Mouse (Mus musculus) embryo, embryonic 11 days (tissue): ENCODE measurements at regions not wholly inside any gene's neighbourhood (a gene's known extent, or its start where the extent isn't known, plus 50 kb on each side); places are given as distances from the start of the nearest gene placed in this dataset.
A peak's percentile ranks its signal among the peaks of the same experiment; 100 is the strongest.

Experiments
- DNase-seq: peaks from one replicate; pipeline ENCODE4 v3.0.0-alpha.2; 2015

DNA sequence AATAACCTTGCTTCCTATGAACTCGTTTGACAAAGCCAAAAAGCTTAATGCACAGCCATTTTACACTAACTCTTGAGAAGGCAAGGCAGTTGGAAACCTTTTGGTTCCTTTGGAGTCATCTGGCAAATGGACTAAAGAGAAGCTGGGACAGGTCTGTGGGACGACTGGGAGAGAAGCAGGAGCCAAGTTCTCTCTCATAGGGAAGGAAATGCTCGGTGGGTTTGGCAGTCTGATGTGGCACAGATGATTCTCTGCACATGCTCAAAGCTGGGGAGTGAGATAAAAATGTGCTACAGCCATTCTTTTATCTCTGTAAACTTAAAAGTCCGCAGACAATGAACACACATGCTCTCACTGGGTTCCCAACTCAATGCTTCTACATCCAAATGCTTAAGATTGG, 556.2 kb downstream of the Epha4 start:
- DNase-seq, result no peak

DNA sequence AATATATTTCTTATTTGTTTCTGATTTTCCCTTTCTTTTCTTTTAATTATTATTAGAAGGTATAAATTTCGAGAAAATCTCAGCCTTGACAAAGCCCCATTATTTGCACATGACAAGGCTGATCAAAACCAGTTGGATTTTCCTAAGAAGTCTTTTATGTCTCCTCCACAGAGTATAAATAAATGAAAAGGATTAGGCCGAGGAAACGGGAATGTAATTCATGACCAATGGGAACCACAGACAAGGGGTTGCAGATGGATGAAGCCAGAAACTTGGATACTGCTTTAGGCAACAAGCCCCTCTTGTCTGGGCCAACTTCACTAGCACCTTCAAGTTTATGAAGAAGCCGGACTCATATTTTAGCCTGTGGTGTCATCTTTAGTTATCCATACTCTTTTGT, 542.4 kb downstream of the Epha4 start:
- peak; percentile 44 for DNase-seq

- peak; percentile 44 for DNase-seq
These were observed 539.6 kb downstream of the Epha4 start for GRCm38 (mm10) chr1:76975077-76975945.

- no peak for DNase-seq
These were observed 534.3 kb downstream of the Epha4 start for GRCm38 (mm10) chr1:76980498-76981152.

DNA sequence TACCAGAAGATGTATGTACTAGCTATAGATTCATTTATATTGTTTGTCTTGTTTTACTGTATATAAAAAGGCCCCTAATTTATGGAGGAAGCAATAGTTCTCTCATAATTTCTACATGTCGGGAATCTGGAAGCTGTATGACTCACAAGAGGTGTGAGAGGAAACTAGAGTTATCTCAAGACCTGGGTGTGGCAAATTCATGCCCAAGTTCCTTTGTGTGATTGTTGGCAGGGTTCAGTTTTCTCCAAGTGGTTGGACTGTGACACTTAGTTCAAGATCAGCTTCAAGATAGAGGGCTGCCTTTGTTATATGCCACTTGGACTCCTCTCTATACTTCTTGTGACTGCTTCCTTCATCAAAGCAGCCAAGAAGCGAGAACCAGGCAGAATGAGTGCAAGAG, 521.1 kb downstream of the Epha4 start:
- DNase-seq, result no peak

GRCm38 (mm10) chr1:77008001-77008400, 506.9 kb downstream of the Epha4 start:
- DNase-seq, result no peak

- no peak for DNase-seq
These were observed 504.2 kb downstream of the Epha4 start for GRCm38 (mm10) chr1:77010608-77011214.

- DNase-seq, result no peak
These were observed 487.2 kb downstream of the Epha4 start for GRCm38 (mm10) chr1:77027656-77028055.

- DNase-seq, result no peak
These were observed 486.7 kb downstream of the Epha4 start for GRCm38 (mm10) chr1:77028216-77028615.

- no peak for DNase-seq
These were observed 485.8 kb downstream of the Epha4 start for GRCm38 (mm10) chr1:77029091-77029490.

DNA sequence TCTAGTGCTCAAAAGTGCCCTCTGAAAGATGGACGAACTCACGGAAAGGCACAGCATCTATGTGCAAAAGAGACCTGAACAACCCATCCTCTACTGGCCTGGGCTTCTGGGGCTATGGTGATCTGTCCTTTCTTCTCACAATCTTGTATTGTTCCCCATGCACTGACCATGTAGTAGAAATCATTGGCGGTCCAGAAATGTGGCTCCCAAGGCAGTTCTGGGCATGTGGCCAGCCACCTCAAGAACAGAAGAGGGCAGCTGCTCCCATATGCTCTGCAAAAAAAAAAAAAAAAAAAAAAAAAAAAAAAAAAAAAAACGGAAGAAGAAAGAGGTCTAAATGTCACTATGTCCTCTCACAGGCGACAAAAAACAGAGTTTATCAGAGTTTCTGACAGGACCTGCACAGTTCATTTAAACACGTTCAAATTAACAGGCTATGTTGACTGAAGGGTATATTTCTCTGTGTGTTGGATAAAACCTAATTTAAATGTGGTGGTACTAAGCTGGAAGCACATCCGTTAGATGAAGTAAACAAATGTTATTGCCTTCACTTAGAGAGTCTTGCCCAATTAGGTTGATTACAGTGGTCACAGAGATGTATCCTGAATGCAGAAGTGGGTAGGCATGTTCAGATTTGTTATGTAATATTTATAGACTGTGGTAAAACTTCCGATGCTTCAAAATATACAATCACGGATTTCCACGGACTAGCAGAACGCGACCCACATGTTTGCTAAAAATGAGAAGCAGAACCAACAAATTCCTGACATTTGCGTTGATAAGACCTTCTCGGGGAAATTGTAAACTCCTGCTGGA, 470.9 kb downstream of the Epha4 start:
- no peak for DNase-seq

DNA sequence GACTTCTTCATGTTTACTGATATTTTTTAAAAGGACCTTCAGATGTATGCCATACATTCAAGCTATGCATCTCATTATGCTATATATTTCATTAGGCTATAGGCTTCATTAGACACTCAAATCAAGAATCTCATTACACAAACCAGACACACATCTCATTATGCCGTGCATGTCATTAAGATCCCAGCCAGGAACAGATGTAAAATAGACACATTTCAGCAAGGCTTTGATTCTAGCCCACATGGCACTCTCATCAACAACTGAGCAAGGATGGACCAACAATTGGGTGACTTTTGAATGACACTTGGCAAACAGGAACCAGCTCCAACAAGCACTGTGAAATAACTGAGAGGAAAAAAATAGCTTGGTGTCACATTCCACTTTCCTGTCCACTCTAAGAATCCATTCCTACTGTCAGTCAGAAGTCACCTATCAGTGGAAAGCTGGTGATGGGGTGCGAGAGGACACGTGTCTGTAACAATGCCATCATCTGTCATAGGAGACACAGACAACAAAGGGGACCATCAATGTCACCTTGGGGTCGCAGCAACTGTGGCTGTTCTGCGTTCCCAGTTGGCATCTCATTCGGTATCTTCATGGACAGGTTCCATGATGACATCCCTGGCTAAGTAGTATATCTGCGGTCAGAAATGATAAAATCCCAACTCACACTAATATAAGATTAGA, 466.0 kb downstream of the Epha4 start:
- DNase-seq, result no peak

- peak; percentile 9 for DNase-seq
These were observed 463.6 kb downstream of the Epha4 start for GRCm38 (mm10) chr1:77051239-77051638.

- no peak for DNase-seq
These were observed 460.9 kb downstream of the Epha4 start for GRCm38 (mm10) chr1:77053837-77054540.

DNA sequence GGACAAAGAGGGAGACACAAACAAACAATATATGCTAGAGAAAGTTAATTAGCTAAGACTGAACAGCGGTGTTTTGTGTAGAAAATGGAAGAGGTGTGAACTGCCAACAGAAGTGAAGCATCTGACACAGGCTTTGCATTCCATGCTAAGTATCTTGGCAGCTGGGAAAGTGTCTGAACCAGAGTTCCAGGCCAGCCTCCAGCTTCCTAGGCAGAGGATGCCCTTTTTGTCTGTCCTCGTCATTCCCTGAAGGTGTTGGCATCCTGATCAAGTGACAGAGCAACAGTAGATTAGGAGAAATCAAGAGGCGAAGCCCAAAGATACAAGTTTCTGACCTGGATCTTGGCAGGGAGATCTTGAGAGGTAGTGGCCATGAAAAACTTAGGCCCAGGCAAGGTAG, 452.4 kb downstream of the Epha4 start:
- no peak for DNase-seq

- DNase-seq, result peak; percentile 33
These were observed 441.8 kb downstream of the Epha4 start for GRCm38 (mm10) chr1:77073071-77073470.

- no peak for DNase-seq
These were observed 439.7 kb downstream of the Epha4 start for GRCm38 (mm10) chr1:77074926-77075885.

- peak; percentile 33 for DNase-seq
These were observed 434.1 kb downstream of the Epha4 start for GRCm38 (mm10) chr1:77080767-77081166.

DNA sequence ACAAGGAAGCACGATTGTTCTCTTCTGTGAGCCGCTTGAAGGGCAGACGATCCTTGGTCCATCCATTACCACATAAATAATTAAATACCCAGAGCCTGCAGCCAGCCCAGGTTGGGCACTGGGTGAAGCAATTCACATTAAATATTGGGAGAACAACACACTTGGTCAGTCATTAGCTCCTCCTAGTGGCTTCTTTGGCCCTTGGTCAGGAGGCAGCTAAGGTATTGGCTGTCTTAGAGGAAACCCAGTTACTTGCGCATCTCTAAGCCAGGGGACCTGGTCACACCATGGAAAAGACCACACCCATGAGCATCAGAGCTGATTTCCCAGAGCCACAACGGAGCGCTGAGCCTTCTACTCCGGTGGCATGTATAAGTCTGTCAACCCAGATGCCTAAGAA, 433.2 kb downstream of the Epha4 start:
- peak; percentile 64 for DNase-seq

GRCm38 (mm10) chr1:77082410-77082809, 432.5 kb downstream of the Epha4 start:
- DNase-seq, result no peak

DNA sequence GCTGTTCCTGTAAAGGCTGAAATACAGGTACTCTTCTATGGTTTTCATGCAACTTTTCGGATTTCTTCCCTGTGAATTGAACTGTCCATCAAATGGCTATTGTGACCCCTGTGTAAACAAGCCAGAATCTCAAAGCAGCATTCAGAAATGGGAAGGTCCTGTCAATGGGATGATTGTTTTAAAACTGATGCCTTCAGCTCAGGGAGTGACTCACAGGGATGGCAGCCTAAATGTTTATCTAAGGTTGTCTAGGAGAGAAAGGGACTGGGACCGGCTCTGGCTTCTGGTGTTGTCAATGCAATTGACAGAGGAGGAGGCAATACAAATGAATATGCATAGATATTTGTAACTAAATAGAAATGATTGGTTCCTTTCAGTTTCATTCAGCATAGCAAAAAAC, 421.3 kb downstream of the Epha4 start:
- no peak for DNase-seq
